Mouse (Mus musculus) heart, embryonic 16.5 days (tissue): ENCODE measurements around the gene Cabp1. TPM values are rescaled to one million over a fixed set of nuclear protein-coding genes. Genes with fewer than 3 reads are reported as not detected.
A peak's percentile ranks its signal among the peaks of the same experiment; 100 is the strongest.

Experiments
- ATAC-seq: fragments of 200-750 bp; cut with Nextera tagmentation; replicated peaks from 2 replicates; pipeline ENCODE4 v1.8.0; 2017; ENCODE audit warnings: moderate number of reproducible peaks; ENCODE audit not compliant: insufficient read depth, low FRiP score; ENCODE audit errors: extremely low read depth
- H3K27ac ChIP-seq: fragments of 300-500 bp; sonication (generic); 2 replicates; pipeline ENCODE4 v1.5.1; 2014; ENCODE audit warnings: mild to moderate bottlenecking, low read length, control low read depth, moderate library complexity
- H3K27me3 ChIP-seq: fragments of 300-500 bp; sonication (generic); 2 replicates; pipeline ENCODE4 v1.6.1; 2014; ENCODE audit warnings: low read length, mixed read lengths; ENCODE audit not compliant: control insufficient read depth, insufficient read depth
- H3K36me3 ChIP-seq: fragments of 300-500 bp; sonication (generic); 2 replicates; pipeline ENCODE4 v1.6.1; 2014; ENCODE audit not compliant: control insufficient read depth, insufficient read depth
- H3K4me1 ChIP-seq: fragments of 300-500 bp; sonication (generic); 2 replicates; pipeline ENCODE4 v1.6.1; 2014; ENCODE audit warnings: low read length, mixed read lengths; ENCODE audit not compliant: control insufficient read depth, insufficient read depth
- H3K4me2 ChIP-seq: fragments of 300-500 bp; sonication (generic); 2 replicates; pipeline ENCODE4 v1.6.1; 2014; ENCODE audit warnings: low read depth, mild to moderate bottlenecking, control low read depth, low read length
- H3K4me3 ChIP-seq: fragments of 300-500 bp; sonication (generic); 2 replicates; pipeline ENCODE4 v1.5.1; 2014; ENCODE audit warnings: mild to moderate bottlenecking, control low read depth, low read length
- H3K9ac ChIP-seq: fragments of 300-500 bp; sonication (generic); 2 replicates; pipeline ENCODE4 v1.6.1; 2014; ENCODE audit warnings: low read length, control low read depth
- H3K9me3 ChIP-seq: fragments of 300-500 bp; sonication (generic); replicated peaks from 2 replicates; pipeline ENCODE4 v1.6.1; 2016; ENCODE audit warnings: low read length; ENCODE audit not compliant: control insufficient read depth
- WGBS: fragments of 180-500 bp; shearing (Covaris S2); extraction: QIAGEN DNeasy Blood & Tissue Kit; methylation state at CpG from one replicate; pipeline ENCODE4 v1.1.7; 2014; 5-methylcytosine and 5-hydroxymethylcytosine counted together
- polyA plus RNA-seq: library from polyadenylated mRNA; unstranded; fragments of >200 nt; fragmentation: Nextera tagmentation; extraction: Ambion mirVana; gene quantifications from 2 replicates; pipeline ENCODE4 v1.2.1, GENCODE M21; 2015

Cabp1 gene
- polyA plus RNA-seq, 1 experiment from 2014 or later = 0.51 TPM

- Histone ChIP-seq H3K4me3 (peak overlapping the region; percentile 84), H3K4me1 (peaks cover 35% of the 10 kb centered on the region), H3K27me3 (no peaks in the 10 kb centered on the region), H3K9ac (peak overlapping the region; percentile 82), H3K27ac (peak overlapping the region; percentile 96), H3K9me3 (no peaks in the 10 kb centered on the region), H3K36me3 (no peaks in the 10 kb centered on the region), H3K4me2 (peak overlapping the region; percentile 77)
- ATAC-seq = no peak
- 36% methylated on average over 12 of the region's 12 CpGs for WGBS
These were observed 35.0 kb downstream of the Cabp1 start for GRCm38 (mm10) chr5:115159165-115159564.

- Histone ChIP-seq H3K9ac (peak within 1 kb of the TSS; percentile 98), H3K4me2 (peak within 1 kb of the TSS; percentile 81), H3K36me3 (no peaks in the 10 kb centered on the region), H3K4me3 (peak within 1 kb of the TSS; percentile 84), H3K27me3 (no peaks in the 10 kb centered on the region), H3K9me3 (no peaks in the 10 kb centered on the region), H3K27ac (peak within 1 kb of the TSS; percentile 96), H3K4me1 (peaks cover 43% of the 10 kb centered on the region)
- WGBS = under 1% methylated on average over 75 of the region's 78 CpGs
- peak; percentile 98 for ATAC-seq
These were observed 35.9 kb downstream of the Cabp1 start, which contains the start of gene Mlec for GRCm38 (mm10) chr5:115158040-115158983. Gene Mlec, minus strand, starts transcription at chr5:115158179.

- H3K4me2 ChIP-seq = peak overlapping the region; percentile 81
- ATAC-seq = no peak
These were observed 37.1 kb downstream of the Cabp1 start for GRCm38 (mm10) chr5:115156933-115157589.

GRCm38 (mm10) chr5:115156401-115156800, 37.8 kb downstream of the Cabp1 start:
- H3K4me3 ChIP-seq = peak overlapping the region; percentile 84
- no peaks in the 10 kb centered on the region for H3K36me3 ChIP-seq
- H3K27me3 ChIP-seq = no peaks in the 10 kb centered on the region
- WGBS = 40% methylated on average over 7 of the region's 7 CpGs
- ATAC-seq = no peak
- peak overlapping the region; percentile 81 for H3K4me2 ChIP-seq
- H3K9ac ChIP-seq = peak overlapping the region; percentile 98
- no peak overlapping the region for H3K27ac ChIP-seq
- no peaks in the 10 kb centered on the region for H3K9me3 ChIP-seq
- peaks cover 57% of the 10 kb centered on the region for H3K4me1 ChIP-seq

More at GRCm38 (mm10) chr5:115156933-115157589, 37.1 kb downstream of the Cabp1 start:
- Histone ChIP-seq H3K4me3 (peak overlapping the region; percentile 84), H3K27ac (peak overlapping the region; percentile 90), H3K27me3 (no peaks in the 10 kb centered on the region), H3K4me1 (peaks cover 55% of the 10 kb centered on the region), H3K9me3 (no peaks in the 10 kb centered on the region), H3K36me3 (no peaks in the 10 kb centered on the region), H3K9ac (peak overlapping the region; percentile 98)
- 2% methylated on average over 26 of the region's 26 CpGs for WGBS

- peak overlapping the region; percentile 0; the same call in 1 of the 2 replicates for H3K27ac ChIP-seq
- peak overlapping the region; percentile 56 for H3K9ac ChIP-seq
- H3K27me3 ChIP-seq = no peaks in the 10 kb centered on the region
- peaks cover 55% of the 10 kb centered on the region for H3K4me1 ChIP-seq
- H3K4me3 ChIP-seq = peak overlapping the region; percentile 84
- no peak for ATAC-seq
- WGBS = 28% methylated on average over 5 of the region's 5 CpGs
- H3K36me3 ChIP-seq = peaks cover under 1% of the 10 kb centered on the region
- H3K9me3 ChIP-seq = no peaks in the 10 kb centered on the region
- peak overlapping the region; percentile 81 for H3K4me2 ChIP-seq
These were observed 38.4 kb downstream of the Cabp1 start for GRCm38 (mm10) chr5:115155831-115156230.

GRCm38 (mm10) chr5:115155156-115155631, 39.0 kb downstream of the Cabp1 start:
- H3K9ac ChIP-seq = peak overlapping the region; percentile 56
- peak overlapping the region; percentile 84 for H3K4me3 ChIP-seq
- peaks cover 7% of the 10 kb centered on the region for H3K36me3 ChIP-seq
- no peaks in the 10 kb centered on the region for H3K27me3 ChIP-seq
- peaks cover 55% of the 10 kb centered on the region for H3K4me1 ChIP-seq
- WGBS = 41% methylated on average over 13 of the region's 13 CpGs
- no peaks in the 10 kb centered on the region for H3K9me3 ChIP-seq
- ATAC-seq = no peak
- peak overlapping the region; percentile 23 for H3K27ac ChIP-seq
- peak overlapping the region; percentile 81 for H3K4me2 ChIP-seq

GRCm38 (mm10) chr5:115152132-115152956, 41.8 kb downstream of the Cabp1 start:
- WGBS = 25% methylated on average over 8 of the region's 8 CpGs
- Histone ChIP-seq H3K27ac (peak overlapping the region; percentile 40), H3K4me2 (peak overlapping the region; percentile 14; the same call in 1 of the 2 replicates), H3K4me3 (no peak overlapping the region), H3K9me3 (peaks cover 5% of the 10 kb centered on the region), H3K36me3 (peaks cover 33% of the 10 kb centered on the region), H3K4me1 (peaks cover 51% of the 10 kb centered on the region), H3K27me3 (no peaks in the 10 kb centered on the region), H3K9ac (peak overlapping the region; percentile 41; the same call in 1 of the 2 replicates)
- ATAC-seq = no peak

GRCm38 (mm10) chr5:115151457-115151856, 42.7 kb downstream of the Cabp1 start:
- peaks cover 42% of the 10 kb centered on the region for H3K36me3 ChIP-seq

More at GRCm38 (mm10) chr5:115151457-115151856, 42.7 kb downstream of the Cabp1 start:
- Histone ChIP-seq H3K27ac (no peak overlapping the region), H3K4me2 (no peak overlapping the region), H3K4me1 (peaks cover 45% of the 10 kb centered on the region), H3K9me3 (peaks cover 5% of the 10 kb centered on the region), H3K27me3 (no peaks in the 10 kb centered on the region), H3K9ac (no peak overlapping the region), H3K4me3 (no peak overlapping the region)
- ATAC-seq = no peak
- 79% methylated on average over 13 of the region's 13 CpGs for WGBS
